Mouse (Mus musculus): Measurements from ENCODE around the gene Cmtm7. TPM values are rescaled to one million over a fixed set of nuclear protein-coding genes. Genes with fewer than 3 reads are reported as not detected.
"Not testable (repeated sequence)": the region's sequence is repeated elsewhere in the genome, so short reads cannot be mapped to it uniquely, and the experiment has no call there.

The Cmtm7 gene
- polyA plus RNA-seq, 1 experiment from 2014 or later, result 97.5 TPM

DNA sequence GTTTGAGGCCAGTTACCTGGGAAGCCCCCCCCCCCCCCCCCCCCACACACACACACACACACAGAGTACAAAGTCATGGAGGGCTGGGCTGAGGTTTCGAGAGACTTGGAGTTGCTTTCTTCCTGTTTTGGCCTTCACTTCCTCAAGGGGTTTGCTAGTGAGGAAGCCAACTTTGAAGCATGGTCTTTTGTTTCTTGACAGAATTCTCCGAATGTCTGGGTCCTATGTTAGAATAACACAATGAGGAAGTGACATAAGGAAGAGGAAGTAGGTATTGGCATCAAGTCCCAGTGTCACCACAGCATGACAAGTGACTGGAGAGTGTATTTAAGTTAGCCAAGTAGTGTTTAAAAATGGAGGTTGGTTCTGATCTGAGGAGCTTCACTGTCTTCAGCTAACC is 38.9 kb downstream of the Cmtm7 start:
- ATAC-seq (replicated peaks; ENCODE audit: insufficient number of reproducible peaks, insufficient read depth, low FRiP score, low read depth), result no peak
- no peak overlapping the region for H3K4me3 ChIP-seq
- H3K27ac ChIP-seq, result peak overlapping the region; percentile 25; the same call in 1 of the 2 replicates
- 75% methylated on average over 2 of the region's 2 CpGs for WGBS
- H3K9ac ChIP-seq, result no peak overlapping the region
- H3K4me1 ChIP-seq (replicated peaks), result peaks cover 12% of the 10 kb centered on the region
- H3K9me3 ChIP-seq (replicated peaks), result no peaks in the 10 kb centered on the region
- peaks cover 16% of the 10 kb centered on the region for H3K36me3 ChIP-seq
- no peak overlapping the region for H3K4me2 ChIP-seq
- H3K27me3 ChIP-seq, result no peaks in the 10 kb centered on the region

DNA sequence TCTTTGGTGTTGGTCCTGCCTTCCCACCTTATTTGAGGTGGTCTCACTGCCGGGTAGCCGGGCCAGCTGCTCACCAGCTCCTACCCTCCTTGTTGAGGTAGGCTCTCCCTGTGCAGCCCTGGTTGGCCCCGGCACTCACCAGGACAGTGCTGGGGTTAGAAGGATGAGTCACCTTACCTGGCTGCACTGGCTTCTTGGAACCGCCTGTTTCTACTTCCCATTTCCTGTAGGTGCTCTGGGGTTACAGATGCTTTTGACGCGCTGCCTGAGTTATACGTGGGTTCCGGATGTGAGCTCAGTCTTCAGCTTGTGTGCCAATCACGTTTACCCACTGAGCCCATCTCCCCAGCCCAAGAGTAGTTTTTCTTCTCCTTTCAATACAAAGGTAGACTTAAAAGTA is 41.3 kb downstream of the Cmtm7 start:
- no peak overlapping the region for H3K4me3 ChIP-seq
- H3K4me1 ChIP-seq (replicated peaks), result peaks cover 23% of the 10 kb centered on the region
- no peak for ATAC-seq (replicated peaks; ENCODE audit: insufficient number of reproducible peaks, insufficient read depth, low FRiP score, low read depth)
- peaks cover 5% of the 10 kb centered on the region for H3K36me3 ChIP-seq
- WGBS, result 80% methylated on average over 9 of the region's 9 CpGs
- H3K27me3 ChIP-seq, result no peaks in the 10 kb centered on the region
- H3K9me3 ChIP-seq (replicated peaks), result no peaks in the 10 kb centered on the region
- no peak overlapping the region for H3K9ac ChIP-seq
- H3K27ac ChIP-seq, result no peak overlapping the region
- H3K4me2 ChIP-seq, result no peak overlapping the region

DNA sequence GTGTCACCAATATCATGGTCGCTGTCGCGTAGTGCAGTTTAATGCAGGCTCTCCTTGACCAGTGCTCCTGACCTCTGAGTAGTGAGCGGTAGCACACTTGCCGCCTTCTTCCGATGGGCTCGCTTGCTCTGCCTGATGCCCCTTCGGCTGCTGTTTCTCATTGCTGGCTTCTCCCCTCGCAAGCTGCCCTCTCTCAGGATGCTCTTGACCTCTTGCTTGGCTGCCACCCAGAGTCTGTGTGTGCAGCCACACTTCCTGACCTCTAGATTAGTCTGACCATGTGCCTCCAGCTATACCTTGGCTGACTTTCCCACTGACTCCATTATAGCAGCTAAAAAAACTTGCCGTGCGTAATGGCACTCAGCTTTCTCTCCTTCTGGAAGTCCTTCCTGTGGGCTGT is 45.2 kb downstream of the Cmtm7 start:
- 23% methylated on average over 11 of the region's 11 CpGs for WGBS
- H3K27me3 ChIP-seq, result no peaks in the 10 kb centered on the region
- H3K9ac ChIP-seq, result peak overlapping the region; percentile 26; the same call in 1 of the 2 replicates
- peaks cover 48% of the 10 kb centered on the region for H3K4me1 ChIP-seq (replicated peaks)
- peak overlapping the region; percentile 49 for H3K4me2 ChIP-seq
- no peaks in the 10 kb centered on the region for H3K9me3 ChIP-seq (replicated peaks)
- peak overlapping the region; percentile 79 for H3K27ac ChIP-seq
- H3K36me3 ChIP-seq, result no peaks in the 10 kb centered on the region; the same call in 1 of the 2 replicates
- peak; percentile 88 for ATAC-seq (replicated peaks; ENCODE audit: insufficient number of reproducible peaks, insufficient read depth, low FRiP score, low read depth)
- H3K4me3 ChIP-seq, result no peak overlapping the region

DNA sequence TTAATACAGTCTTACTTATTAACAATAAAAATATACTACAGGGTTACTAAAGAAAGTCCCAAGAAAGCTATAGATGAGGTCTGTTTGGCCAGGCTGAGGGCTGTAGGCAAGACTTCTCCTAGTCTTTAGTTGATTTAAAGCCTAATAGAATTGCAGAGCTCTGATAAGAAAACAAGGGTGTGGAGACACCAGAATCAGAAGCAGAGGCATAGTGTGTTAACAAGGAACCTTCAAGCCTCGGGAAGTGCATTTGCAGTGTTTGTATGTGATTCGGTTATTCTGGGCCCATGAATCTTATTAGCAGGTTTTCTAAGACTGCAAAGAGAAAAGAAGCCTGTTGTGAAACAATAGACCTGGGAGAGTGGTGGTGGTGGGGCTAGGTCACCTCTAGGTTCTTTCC is 48.4 kb downstream of the Cmtm7 start:
- no peak overlapping the region for H3K9ac ChIP-seq
- H3K4me1 ChIP-seq (replicated peaks), result peaks cover 48% of the 10 kb centered on the region
- H3K9me3 ChIP-seq (replicated peaks), result no peaks in the 10 kb centered on the region
- peak overlapping the region; percentile 56 for H3K27ac ChIP-seq
- H3K27me3 ChIP-seq, result no peaks in the 10 kb centered on the region
- peak overlapping the region; percentile 64; the same call in 1 of the 2 replicates for H3K4me2 ChIP-seq
- H3K36me3 ChIP-seq, result no peaks in the 10 kb centered on the region
- 63% methylated on average over 2 of the region's 2 CpGs for WGBS
- H3K4me3 ChIP-seq, result no peak overlapping the region
- ATAC-seq (replicated peaks; ENCODE audit: insufficient number of reproducible peaks, insufficient read depth, low FRiP score, low read depth), result no peak

DNA sequence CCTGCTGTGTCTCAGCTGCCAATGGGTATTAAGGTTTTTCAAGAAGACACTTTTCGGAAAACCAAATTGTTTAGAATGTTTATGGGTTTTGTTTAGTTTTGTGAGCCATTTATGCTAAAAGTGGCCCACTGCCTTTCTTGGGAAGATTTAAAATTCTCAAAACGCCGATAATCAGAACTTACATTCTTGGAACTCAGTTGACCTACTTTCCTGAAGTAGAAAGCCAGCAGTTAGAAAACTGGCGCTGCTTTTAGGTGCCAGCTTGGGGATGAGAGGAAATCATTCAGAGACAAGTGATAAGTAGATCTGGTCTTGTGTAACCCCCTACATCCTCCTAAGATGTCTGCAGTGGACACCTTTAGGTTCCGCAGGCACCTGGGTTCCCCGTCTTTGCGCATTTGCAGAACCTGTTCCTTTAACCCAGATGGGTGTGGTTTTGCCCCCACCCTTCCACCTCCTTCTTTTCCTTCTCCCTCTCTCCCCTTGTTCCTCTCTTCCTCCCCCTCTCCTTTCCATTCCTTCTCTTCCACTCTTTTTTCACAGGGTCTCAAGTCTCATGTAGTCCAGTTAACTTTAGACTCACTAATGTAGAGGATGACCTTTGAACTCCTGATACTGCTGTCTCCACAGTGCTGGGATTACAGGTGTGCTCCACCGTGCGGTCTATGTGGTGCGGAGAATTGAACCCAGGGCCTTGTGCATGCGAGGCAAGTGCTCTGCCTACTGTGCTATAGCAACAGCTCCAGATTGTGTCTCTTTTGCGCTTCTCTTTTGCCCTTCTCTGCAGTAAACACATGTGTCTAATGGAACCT is 49.6 kb downstream of the Cmtm7 start:
- WGBS, result 59% methylated on average over 12 of the region's 12 CpGs
- ATAC-seq (replicated peaks; ENCODE audit: insufficient number of reproducible peaks, insufficient read depth, low FRiP score, low read depth), result no peak
- peak overlapping the region; percentile 95 for H3K27ac ChIP-seq
- peak overlapping the region; percentile 91 for H3K4me3 ChIP-seq
- no peaks in the 10 kb centered on the region for H3K9me3 ChIP-seq (replicated peaks)
- peak overlapping the region; percentile 92 for H3K9ac ChIP-seq
- no peaks in the 10 kb centered on the region for H3K36me3 ChIP-seq
- no peaks in the 10 kb centered on the region for H3K27me3 ChIP-seq
- peak overlapping the region; percentile 64 for H3K4me2 ChIP-seq
- H3K4me1 ChIP-seq (replicated peaks), result peaks cover 44% of the 10 kb centered on the region

DNA sequence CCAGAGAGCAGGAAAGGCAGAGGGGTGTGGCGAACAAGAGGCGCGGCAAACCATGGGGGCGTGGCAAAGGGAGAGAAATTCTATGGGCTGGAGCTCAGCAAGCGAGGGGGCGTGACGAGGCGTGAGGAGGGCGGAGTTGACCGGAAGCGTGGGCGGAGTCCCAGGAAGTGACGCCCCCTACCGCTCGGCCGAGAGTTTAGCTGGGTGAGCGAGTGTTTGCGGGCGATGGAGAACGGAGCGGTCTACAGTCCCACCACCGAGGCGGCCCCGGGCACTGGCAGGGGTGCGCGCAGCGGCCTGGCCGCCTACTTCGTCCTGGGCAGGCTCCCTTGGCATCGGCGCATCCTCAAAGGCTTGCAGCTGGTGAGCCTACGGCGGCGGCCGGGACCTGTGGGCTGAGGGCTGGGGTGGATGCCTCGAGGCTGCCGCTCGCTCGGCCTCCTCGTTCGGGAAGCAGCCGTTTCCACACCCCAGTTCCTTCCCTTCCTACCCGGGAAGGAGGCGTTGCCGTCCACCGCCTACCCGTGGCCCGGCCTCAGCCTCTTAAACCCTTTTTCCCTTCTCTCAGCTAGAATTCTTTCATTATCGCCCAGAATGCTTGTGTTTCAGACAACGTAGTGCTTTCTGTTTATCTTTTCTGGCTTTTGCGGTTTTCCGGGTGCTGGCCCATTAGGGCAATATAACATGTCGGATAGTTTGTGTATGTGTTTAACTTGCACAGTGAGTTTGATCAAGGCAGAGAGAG is 50.5 kb downstream of the Cmtm7 start, which contains the start of gene Cmtm6:
TSS of gene Cmtm6 (plus strand) at position 106 of the 745 bp plus-strand sequence.
- H3K9me3 ChIP-seq (replicated peaks), result no peaks in the 10 kb centered on the region
- H3K4me1 ChIP-seq (replicated peaks), result peaks cover 35% of the 10 kb centered on the region
- H3K4me2 ChIP-seq, result peak within 1 kb of the TSS; percentile 64
- H3K9ac ChIP-seq, result peak within 1 kb of the TSS; percentile 92
- peak within 1 kb of the TSS; percentile 91 for H3K4me3 ChIP-seq
- no peaks in the 10 kb centered on the region for H3K27me3 ChIP-seq
- WGBS, result under 1% methylated on average over 53 of the region's 53 CpGs
- peak; percentile 90 for ATAC-seq (replicated peaks; ENCODE audit: insufficient number of reproducible peaks, insufficient read depth, low FRiP score, low read depth)
- H3K27ac ChIP-seq, result peak within 1 kb of the TSS; percentile 95
- no peaks in the 10 kb centered on the region for H3K36me3 ChIP-seq

DNA sequence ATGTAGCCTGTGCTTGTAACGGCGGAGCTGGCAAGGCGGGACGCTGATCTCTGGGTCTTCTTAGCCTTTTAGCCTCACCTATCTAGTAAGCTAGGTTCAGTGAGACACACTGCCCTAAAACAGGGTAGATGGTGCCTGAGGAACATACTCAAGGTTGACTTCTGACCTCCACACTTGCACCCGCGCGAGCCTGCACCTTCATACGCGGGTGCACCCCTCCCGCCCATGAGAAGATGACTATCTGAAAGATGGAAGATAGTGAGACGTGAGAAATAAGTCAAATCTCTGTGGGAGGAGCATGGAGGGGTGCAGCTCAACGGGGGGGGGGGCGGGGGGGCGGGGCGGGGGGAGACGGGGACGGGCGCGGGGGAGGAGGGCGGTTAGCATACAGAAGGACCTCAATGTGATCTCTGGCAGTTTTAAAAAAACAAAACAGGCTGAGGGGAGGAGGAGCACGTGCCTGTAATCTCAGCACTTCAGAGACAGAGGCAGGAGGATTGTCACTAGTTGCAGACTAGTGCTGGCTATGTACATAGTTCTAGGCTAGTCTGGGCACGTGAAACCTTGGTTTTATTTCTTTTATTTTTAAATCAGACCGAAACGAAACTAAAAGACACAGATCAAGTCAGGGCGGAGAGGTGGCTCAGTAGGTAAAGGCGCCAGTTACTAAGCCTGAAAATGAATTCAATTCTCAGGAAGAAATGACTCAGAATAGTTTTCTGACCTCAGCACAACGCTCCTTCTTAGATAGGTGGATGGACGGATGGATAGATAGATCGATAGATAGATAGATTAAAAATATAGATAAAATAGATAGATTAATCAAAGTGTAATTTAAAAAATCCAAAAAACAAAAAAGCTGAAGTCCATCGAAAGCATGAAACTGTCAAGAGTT is 51.5 kb downstream of the Cmtm7 start:
- Histone ChIP-seq H3K4me3 (peak overlapping the region; percentile 91), H3K4me1 (replicated peaks) (peaks cover 32% of the 10 kb centered on the region), H3K27ac (peak overlapping the region; percentile 95), H3K36me3 (peaks cover 4% of the 10 kb centered on the region; the same call in 1 of the 2 replicates), H3K27me3 (no peaks in the 10 kb centered on the region), H3K4me2 (peak overlapping the region; percentile 64), H3K9ac (0 out of 2 replicates have a peak overlapping the region, but pooled peaks have one; percentile 7), H3K9me3 (replicated peaks) (no peaks in the 10 kb centered on the region)
- ATAC-seq (replicated peaks; ENCODE audit: insufficient number of reproducible peaks, insufficient read depth, low FRiP score, low read depth), result no peak
- 26% methylated on average over 24 of the region's 30 CpGs for WGBS

DNA sequence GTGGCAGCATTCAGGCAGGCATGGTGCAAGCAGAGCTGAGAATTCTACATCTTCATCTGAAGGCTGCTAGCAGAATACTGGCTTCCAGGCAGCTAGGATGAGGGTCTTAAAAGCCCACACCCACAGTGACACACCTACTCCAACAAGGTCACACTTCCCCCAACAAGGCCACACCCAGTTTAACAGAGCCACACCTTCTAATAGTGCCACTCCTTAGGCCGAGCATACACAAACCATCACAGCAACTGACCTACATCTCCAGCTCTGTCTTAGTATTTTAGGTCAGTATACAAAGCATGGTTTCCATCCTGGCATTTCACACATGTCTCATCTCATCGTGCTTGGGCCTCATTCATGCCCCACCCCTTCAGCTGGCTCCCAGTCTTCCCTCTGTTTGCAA is 53.2 kb downstream of the Cmtm7 start:
- ATAC-seq (replicated peaks; ENCODE audit: insufficient number of reproducible peaks, insufficient read depth, low FRiP score, low read depth); H3K9ac ChIP-seq: not testable (repeated sequence)
- WGBS, result 46% methylated on average over 2 of the region's 2 CpGs

DNA sequence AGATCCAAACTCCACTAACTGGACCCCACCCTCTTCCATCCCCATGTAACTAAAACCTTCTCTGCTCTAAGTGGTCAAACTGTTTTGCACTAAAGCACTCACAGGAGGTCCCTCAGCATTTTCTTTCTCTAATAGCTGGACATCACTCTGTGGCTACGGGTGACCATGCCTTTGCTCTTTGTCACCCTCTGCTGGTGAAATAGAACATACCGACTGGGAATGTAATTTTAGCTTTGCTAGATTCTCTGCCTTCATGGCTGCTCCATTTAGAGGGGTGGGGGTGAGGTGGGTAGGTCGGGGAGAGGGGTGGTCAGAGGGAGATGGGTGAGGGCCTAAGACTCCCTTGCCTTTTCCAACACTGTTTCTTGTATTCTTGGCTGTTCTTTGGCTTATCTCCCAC is 54.3 kb downstream of the Cmtm7 start:
- H3K4me1 ChIP-seq (replicated peaks), result peaks cover 6% of the 10 kb centered on the region
- 0% methylated on average over 3 of the region's 3 CpGs for WGBS
- no peak overlapping the region for H3K9ac ChIP-seq
- H3K4me3 ChIP-seq, result no peak overlapping the region
- ATAC-seq (replicated peaks; ENCODE audit: insufficient number of reproducible peaks, insufficient read depth, low FRiP score, low read depth), result no peak
- no peak overlapping the region for H3K27ac ChIP-seq
- no peak overlapping the region for H3K4me2 ChIP-seq
- peaks cover 28% of the 10 kb centered on the region for H3K36me3 ChIP-seq
- H3K27me3 ChIP-seq, result no peaks in the 10 kb centered on the region
- no peaks in the 10 kb centered on the region for H3K9me3 ChIP-seq (replicated peaks)

More for the DNA sequence above, 53.2 kb downstream of the Cmtm7 start:
- H3K4me2 ChIP-seq; H3K27me3 ChIP-seq; H3K9me3 ChIP-seq (replicated peaks); H3K27ac ChIP-seq; H3K4me3 ChIP-seq: not testable (repeated sequence)
- H3K4me1 ChIP-seq (replicated peaks), result peaks cover 17% of the 10 kb centered on the region
- H3K36me3 ChIP-seq, result peaks cover 17% of the 10 kb centered on the region

DNA sequence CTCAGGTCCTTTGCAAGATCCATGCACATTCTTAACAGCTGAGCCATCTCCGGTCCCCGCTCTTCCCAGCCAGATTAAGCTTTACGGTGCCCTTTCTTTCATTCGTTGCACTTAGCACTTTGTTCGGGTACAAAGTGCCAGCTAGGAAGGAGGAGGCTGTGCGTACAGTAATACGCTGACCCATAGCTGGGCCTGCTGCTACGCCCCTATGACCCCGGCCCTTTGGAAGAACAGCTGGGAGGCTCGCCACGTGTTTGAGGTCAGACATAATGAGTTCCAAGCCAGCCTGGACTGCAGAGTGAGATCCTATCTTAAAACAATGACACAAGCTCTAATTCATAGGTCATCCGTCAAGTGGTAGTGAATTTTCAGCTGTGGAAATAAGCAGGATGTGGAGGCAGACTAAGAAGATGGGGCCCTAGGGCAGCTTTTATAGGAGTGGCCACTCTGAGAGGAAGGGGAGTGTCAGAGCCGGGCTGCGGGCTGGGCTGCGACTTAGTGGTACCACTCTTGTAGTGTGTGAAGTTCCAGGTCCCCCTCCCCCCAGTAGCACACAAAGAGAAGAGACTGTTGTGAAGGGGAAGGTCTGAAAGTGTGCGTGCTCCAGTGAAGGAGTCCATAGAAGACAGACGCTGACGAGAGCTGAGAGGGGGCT is 64.9 kb downstream of the Cmtm7 start:
- Histone ChIP-seq H3K36me3 (peaks cover 88% of the 10 kb centered on the region), H3K4me1 (replicated peaks) (no peaks in the 10 kb centered on the region), H3K4me3 (no peak overlapping the region), H3K9me3 (replicated peaks) (no peaks in the 10 kb centered on the region), H3K27ac (no peak overlapping the region), H3K4me2 (no peak overlapping the region), H3K27me3 (no peaks in the 10 kb centered on the region), H3K9ac (no peak overlapping the region)
- 81% methylated on average over 18 of the region's 18 CpGs for WGBS
- no peak for ATAC-seq (replicated peaks; ENCODE audit: insufficient number of reproducible peaks, insufficient read depth, low FRiP score, low read depth)
